Mouse (Mus musculus) G1E (cell line): ENCODE data around the gene Prpf3.

Experiments
- CTCF ChIP-seq: IDR thresholded peaks from 2 replicates; pipeline ENCODE4 v1.5.1; 2012; ENCODE audit warnings: low read depth, low read length, inconsistent platforms, mixed read lengths
- GATA1 ChIP-seq: IDR thresholded peaks from 2 replicates; pipeline ENCODE4 v1.6.1; 2012; ENCODE audit warnings: borderline replicate concordance, low read length, inconsistent platforms, mixed read lengths
- GATA2 ChIP-seq: IDR thresholded peaks from 2 replicates; pipeline ENCODE4 v1.6.1; 2012; ENCODE audit warnings: low read depth, low read length, inconsistent platforms, borderline replicate concordance
- TAL1 ChIP-seq: conservative IDR thresholded peaks from 2 replicates; pipeline ENCODE4 v1.6.1; 2012; ENCODE audit warnings: low read depth, low read length, inconsistent platforms, mixed read lengths

DNA sequence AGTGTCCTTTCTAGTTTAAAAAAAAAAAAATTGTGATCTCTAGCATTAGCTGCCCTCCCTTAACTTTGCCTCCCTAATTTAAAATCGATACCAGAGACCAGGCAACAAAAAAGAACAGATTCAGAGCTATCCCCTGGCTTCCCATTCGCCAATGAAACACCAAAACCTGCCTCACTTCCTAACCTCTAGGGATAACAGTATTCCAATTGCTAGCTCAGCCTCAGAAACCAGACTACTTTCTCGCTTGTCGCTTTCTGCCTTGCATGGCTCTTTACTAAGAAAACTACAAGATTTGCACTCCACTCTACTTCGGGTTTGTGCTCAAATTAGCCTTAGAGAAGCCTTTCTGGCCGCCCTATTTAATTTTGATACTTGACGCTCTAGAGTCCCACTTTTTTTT lies 430 bp upstream of the Prpf3 start:
- TF ChIP-seq GATA1 (no peak), CTCF (no peak), TAL1 (no peak), GATA2 (no peak)
